Mouse (Mus musculus): Measurements from ENCODE around the gene Zfp770.

DNA sequence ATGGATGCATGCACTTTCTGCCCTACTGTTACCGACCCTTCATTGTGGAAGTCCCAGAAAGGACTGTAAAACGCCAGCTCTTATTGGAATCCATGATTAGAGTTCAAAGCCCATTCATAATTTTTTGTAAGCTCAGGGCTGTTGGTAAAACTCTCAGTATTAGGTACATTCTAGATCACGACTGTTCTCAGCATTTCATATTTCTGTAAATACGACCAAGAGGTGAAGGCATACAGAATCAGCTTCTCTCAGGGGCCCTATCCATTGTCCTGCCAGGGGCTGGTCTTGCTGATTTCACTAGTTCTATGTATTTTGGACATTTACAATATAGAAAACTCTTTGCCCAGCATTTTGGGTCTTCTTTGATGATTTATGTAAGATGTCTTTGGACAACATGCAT lies 305 bp upstream of the Zfp770 start:
- TF ChIP-seq CTCF (IDR thresholded peaks at IDR 0.05), result no peak
- no peak for TF ChIP-seq EP300 (IDR thresholded peaks at IDR 0.05)

Data from lung, postnatal 0 days (tissue).